Mouse (Mus musculus): ENCODE measurements at regions not wholly inside any gene's neighbourhood (a gene's known extent, or its start where the extent isn't known, plus 50 kb on each side); places are given as distances from the start of the nearest gene placed in this dataset.

- ATAC-seq (ENCODE audit: low FRiP score) (no peak), DNase-seq (ENCODE audit: low spot score, missing footprints) (no peak)
- Histone ChIP-seq H3K9ac (ENCODE audit: low read length) (no peak overlapping the region), H3K27me3 (ENCODE audit: control insufficient read depth, insufficient read depth, low read length) (no peaks in the 10 kb centered on the region), H3K4me1 (ENCODE audit: control insufficient read depth, insufficient read depth, low read length) (no peaks in the 10 kb centered on the region), H3K27ac (ENCODE audit: low read depth, low read length) (no peak overlapping the region), H3K9me3 (ENCODE audit: control insufficient read depth, low read length) (no peaks in the 10 kb centered on the region), H3K4me3 (ENCODE audit: low read depth, low read length) (no peak overlapping the region), H3K36me3 (ENCODE audit: control insufficient read depth, insufficient read depth, low read length) (no peaks in the 10 kb centered on the region), H3K4me2 (no peak overlapping the region)
- 94% methylated on average over 3 of the region's 3 CpGs for WGBS
Measured at GRCm38 (mm10) chr19:15851622-15852021, 95.5 kb downstream of the Psat1 start.

GRCm38 (mm10) chr19:15850722-15851121 lies 96.4 kb downstream of the Psat1 start:
- Histone ChIP-seq H3K27ac (ENCODE audit: low read depth, low read length) (no peak overlapping the region), H3K27me3 (ENCODE audit: control insufficient read depth, insufficient read depth, low read length) (no peaks in the 10 kb centered on the region), H3K4me2 (no peak overlapping the region), H3K9ac (ENCODE audit: low read length) (no peak overlapping the region), H3K4me3 (ENCODE audit: low read depth, low read length) (no peak overlapping the region), H3K9me3 (ENCODE audit: control insufficient read depth, low read length) (no peaks in the 10 kb centered on the region), H3K4me1 (ENCODE audit: control insufficient read depth, insufficient read depth, low read length) (no peaks in the 10 kb centered on the region), H3K36me3 (ENCODE audit: control insufficient read depth, insufficient read depth, low read length) (no peaks in the 10 kb centered on the region)
- peak; percentile 64 for DNase-seq (ENCODE audit: low spot score, missing footprints)
- ATAC-seq (ENCODE audit: low FRiP score) = no peak
- WGBS = 66% methylated on average over 2 of the region's 2 CpGs

DNA sequence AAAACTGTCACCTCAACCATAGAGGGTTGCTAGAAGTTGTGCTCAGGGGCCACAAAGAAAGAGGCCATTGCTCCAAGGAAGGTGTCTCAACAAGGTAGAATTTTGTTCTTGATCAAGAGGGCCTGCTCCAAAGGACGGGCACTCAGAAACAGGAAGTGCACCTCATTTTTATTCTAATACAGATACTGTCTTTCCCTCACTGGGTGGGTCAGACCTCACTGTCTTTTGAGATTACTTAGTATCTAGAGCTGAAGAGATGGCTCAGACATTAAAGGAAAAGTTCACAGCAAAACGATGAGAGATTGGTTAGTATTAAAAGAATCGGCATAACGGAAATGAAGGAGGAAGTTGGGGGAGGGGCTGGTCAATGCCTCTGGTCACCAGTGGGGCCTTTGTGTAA lies 97.9 kb downstream of the Psat1 start:
- no peaks in the 10 kb centered on the region for H3K9me3 ChIP-seq (ENCODE audit: control insufficient read depth, low read length)
- 87% methylated on average over 4 of the region's 4 CpGs for WGBS
- no peak for DNase-seq (ENCODE audit: low spot score, missing footprints)
- no peak overlapping the region for H3K4me2 ChIP-seq
- no peaks in the 10 kb centered on the region for H3K4me1 ChIP-seq (ENCODE audit: control insufficient read depth, insufficient read depth, low read length)
- H3K36me3 ChIP-seq (ENCODE audit: control insufficient read depth, insufficient read depth, low read length) = no peaks in the 10 kb centered on the region
- H3K9ac ChIP-seq (ENCODE audit: low read length) = no peak overlapping the region
- H3K27me3 ChIP-seq (ENCODE audit: control insufficient read depth, insufficient read depth, low read length) = no peaks in the 10 kb centered on the region
- no peak overlapping the region for H3K4me3 ChIP-seq (ENCODE audit: low read depth, low read length)
- H3K27ac ChIP-seq (ENCODE audit: low read depth, low read length) = no peak overlapping the region
- ATAC-seq (ENCODE audit: low FRiP score) = no peak

DNA sequence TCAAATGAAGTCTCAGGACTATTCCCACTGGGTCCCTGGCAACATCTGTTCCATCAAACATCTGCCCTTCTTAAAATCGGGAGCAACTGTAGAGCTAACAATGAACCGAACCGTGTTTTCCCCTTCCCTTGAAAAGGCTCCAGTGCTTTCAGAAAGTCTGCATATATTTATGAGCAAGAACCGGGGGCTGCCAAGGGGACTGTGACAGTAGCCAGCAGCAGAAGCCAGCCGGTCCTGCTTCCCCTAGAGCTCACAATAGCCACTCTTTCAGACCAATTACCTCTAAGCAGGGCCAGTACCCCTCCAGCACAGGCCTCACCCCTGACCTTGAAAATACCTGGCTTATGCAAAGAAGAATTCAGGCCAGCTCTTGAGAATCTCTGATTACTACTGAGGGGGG lies 108.8 kb downstream of the Psat1 start:
- Histone ChIP-seq H3K9me3 (ENCODE audit: control insufficient read depth, low read length) (no peaks in the 10 kb centered on the region), H3K36me3 (ENCODE audit: control insufficient read depth, insufficient read depth, low read length) (no peaks in the 10 kb centered on the region), H3K27me3 (ENCODE audit: control insufficient read depth, insufficient read depth, low read length) (no peaks in the 10 kb centered on the region; the same call in 1 of the 2 replicates), H3K4me2 (no peak overlapping the region), H3K4me3 (ENCODE audit: low read depth, low read length) (no peak overlapping the region), H3K9ac (ENCODE audit: low read length) (no peak overlapping the region), H3K27ac (ENCODE audit: low read depth, low read length) (no peak overlapping the region), H3K4me1 (ENCODE audit: control insufficient read depth, insufficient read depth, low read length) (peaks cover 12% of the 10 kb centered on the region)
- ATAC-seq (ENCODE audit: low FRiP score) (no peak), DNase-seq (ENCODE audit: low spot score, missing footprints) (no peak)
- WGBS = 45% methylated on average over 5 of the region's 5 CpGs

DNA sequence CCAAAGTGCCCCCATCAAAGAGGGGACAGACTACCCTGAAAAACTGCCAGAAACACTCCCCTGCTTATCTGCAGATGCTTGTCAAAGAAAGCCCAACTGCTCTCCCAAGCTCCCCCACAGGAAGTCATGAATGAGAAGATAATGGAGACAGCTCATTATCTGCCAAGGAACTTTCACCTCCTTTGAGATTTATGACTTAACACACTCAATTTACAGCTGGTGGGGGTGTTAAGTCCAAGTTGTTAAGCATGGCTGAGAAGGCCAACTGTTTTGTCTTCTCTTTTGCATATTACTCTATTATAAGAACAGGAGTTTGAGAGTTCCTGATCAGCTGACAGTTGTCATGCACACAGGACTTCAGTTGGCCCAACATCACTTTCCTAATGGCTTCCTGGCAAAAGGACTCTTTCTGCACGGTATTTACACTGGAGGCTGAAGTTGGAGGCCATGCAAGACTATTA lies 109.4 kb downstream of the Psat1 start:
- Histone ChIP-seq H3K36me3 (ENCODE audit: control insufficient read depth, insufficient read depth, low read length) (no peaks in the 10 kb centered on the region), H3K4me1 (ENCODE audit: control insufficient read depth, insufficient read depth, low read length) (peaks cover 12% of the 10 kb centered on the region), H3K4me3 (ENCODE audit: low read depth, low read length) (no peak overlapping the region), H3K27ac (ENCODE audit: low read depth, low read length) (no peak overlapping the region), H3K9ac (ENCODE audit: low read length) (no peak overlapping the region), H3K4me2 (no peak overlapping the region), H3K27me3 (ENCODE audit: control insufficient read depth, insufficient read depth, low read length) (no peaks in the 10 kb centered on the region; the same call in 1 of the 2 replicates), H3K9me3 (ENCODE audit: control insufficient read depth, low read length) (no peaks in the 10 kb centered on the region)
- ATAC-seq (ENCODE audit: low FRiP score) = peak; percentile 62; the same call in 1 of the 2 replicates
- DNase-seq (ENCODE audit: low spot score, missing footprints) = no peak
- WGBS = 69% methylated on average over 1 of the region's 1 CpGs

DNA sequence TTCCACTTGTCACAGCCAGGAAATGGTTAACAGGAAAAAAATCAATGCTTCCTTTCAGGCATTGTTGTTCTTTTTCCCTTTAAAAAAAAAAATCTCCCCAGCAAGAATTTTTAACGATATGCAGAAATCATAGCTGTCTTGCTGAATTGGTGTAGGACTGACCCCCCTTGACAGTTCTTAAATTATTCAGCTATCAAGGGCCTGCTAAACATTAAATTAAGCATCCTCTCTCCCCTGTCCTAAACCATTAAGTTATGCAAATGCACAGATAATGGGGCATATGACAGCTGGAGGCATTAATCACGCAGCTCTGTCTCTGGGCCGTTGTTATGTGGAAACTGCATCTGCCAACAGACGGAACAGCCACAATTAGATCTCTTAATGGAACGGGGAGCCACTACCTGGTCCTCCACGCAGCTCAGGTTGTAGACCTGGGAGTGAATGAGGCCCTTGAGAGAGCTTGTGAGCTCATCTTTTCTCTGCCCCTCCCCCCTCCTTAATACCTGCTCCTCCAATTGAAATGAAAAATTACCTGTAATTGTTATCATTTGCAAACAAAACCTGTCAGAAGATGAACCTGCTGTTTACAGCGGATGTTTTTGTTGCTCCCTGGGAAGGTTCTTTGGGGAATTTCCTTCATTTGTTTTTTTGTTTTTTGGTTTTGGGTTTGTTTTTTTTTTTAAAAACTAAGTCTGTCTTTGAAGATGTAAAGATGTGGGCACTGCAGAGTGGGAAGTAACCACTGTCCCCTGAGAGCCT lies 110.0 kb downstream of the Psat1 start:
- H3K27me3 ChIP-seq (ENCODE audit: control insufficient read depth, insufficient read depth, low read length) = no peaks in the 10 kb centered on the region; the same call in 1 of the 2 replicates
- peak; percentile 86 for DNase-seq (ENCODE audit: low spot score, missing footprints)

DNA sequence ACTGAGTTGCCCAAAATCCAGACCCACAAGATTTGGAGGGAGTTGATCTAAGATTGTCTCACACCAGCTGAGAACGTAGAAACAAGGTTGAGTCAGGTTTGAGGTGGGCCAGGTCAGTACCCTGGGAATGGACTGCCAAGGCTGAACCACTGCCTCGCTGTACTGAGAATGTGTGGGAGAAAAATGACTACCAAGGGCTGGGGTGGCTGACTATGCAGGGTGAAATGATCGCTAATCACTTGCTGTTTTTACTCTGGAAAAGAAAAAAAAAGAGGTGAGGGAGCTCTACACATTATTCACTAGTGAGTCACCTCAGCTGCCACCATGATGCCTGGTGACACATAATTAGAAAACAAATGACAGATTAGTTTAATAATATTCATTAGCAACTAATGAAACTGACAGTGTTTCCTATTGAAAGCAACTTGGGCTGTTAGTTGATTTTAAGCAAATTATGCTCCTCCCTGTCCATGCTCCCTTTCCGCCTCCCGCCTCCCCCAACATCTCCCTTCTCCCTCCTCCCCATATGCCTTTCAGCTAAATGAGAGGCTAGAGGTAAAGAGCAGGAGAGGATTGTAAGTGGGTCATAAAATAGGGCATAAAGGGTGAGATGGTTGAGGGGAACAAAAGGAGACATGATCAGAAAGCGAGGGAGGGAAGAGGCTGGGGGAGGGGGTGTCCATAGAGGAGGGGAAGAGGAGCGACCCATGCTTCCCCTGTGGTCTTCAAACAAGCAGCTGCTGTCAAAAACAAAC lies 110.8 kb downstream of the Psat1 start:
- Histone ChIP-seq H3K9ac (ENCODE audit: low read length) (no peak overlapping the region), H3K27ac (ENCODE audit: low read depth, low read length) (peak overlapping the region; percentile 20), H3K4me1 (ENCODE audit: control insufficient read depth, insufficient read depth, low read length) (peaks cover 12% of the 10 kb centered on the region), H3K36me3 (ENCODE audit: control insufficient read depth, insufficient read depth, low read length) (no peaks in the 10 kb centered on the region), H3K4me2 (no peak overlapping the region), H3K4me3 (ENCODE audit: low read depth, low read length) (no peak overlapping the region), H3K9me3 (ENCODE audit: control insufficient read depth, low read length) (no peaks in the 10 kb centered on the region), H3K27me3 (ENCODE audit: control insufficient read depth, insufficient read depth, low read length) (no peaks in the 10 kb centered on the region; the same call in 1 of the 2 replicates)
- WGBS = 73% methylated on average over 7 of the region's 7 CpGs
- DNase-seq (ENCODE audit: low spot score, missing footprints) (peak; percentile 86), ATAC-seq (ENCODE audit: low FRiP score) (peak; percentile 72)

More for the DNA sequence above, 110.0 kb downstream of the Psat1 start:
- Histone ChIP-seq H3K9me3 (ENCODE audit: control insufficient read depth, low read length) (no peaks in the 10 kb centered on the region), H3K4me2 (no peak overlapping the region), H3K4me1 (ENCODE audit: control insufficient read depth, insufficient read depth, low read length) (peaks cover 12% of the 10 kb centered on the region), H3K4me3 (ENCODE audit: low read depth, low read length) (no peak overlapping the region), H3K36me3 (ENCODE audit: control insufficient read depth, insufficient read depth, low read length) (no peaks in the 10 kb centered on the region), H3K9ac (ENCODE audit: low read length) (no peak overlapping the region), H3K27ac (ENCODE audit: low read depth, low read length) (no peak overlapping the region; the same call in 1 of the 2 replicates)
- peak; percentile 80 for ATAC-seq (ENCODE audit: low FRiP score)
- WGBS = 32% methylated on average over 7 of the region's 7 CpGs

GRCm38 (mm10) chr19:15830385-15830784 lies 116.8 kb downstream of the Psat1 start:
- DNase-seq (ENCODE audit: low spot score, missing footprints) (no peak), ATAC-seq (ENCODE audit: low FRiP score) (no peak)
- H3K27me3 ChIP-seq (ENCODE audit: control insufficient read depth, insufficient read depth, low read length) = no peaks in the 10 kb centered on the region
- H3K4me3 ChIP-seq (ENCODE audit: low read depth, low read length) = no peak overlapping the region
- no peaks in the 10 kb centered on the region for H3K9me3 ChIP-seq (ENCODE audit: control insufficient read depth, low read length)
- H3K27ac ChIP-seq (ENCODE audit: low read depth, low read length) = no peak overlapping the region
- H3K4me1 ChIP-seq (ENCODE audit: control insufficient read depth, insufficient read depth, low read length) = no peaks in the 10 kb centered on the region
- H3K9ac ChIP-seq (ENCODE audit: low read length) = no peak overlapping the region
- H3K4me2 ChIP-seq = no peak overlapping the region
- H3K36me3 ChIP-seq (ENCODE audit: control insufficient read depth, insufficient read depth, low read length) = no peaks in the 10 kb centered on the region

DNA sequence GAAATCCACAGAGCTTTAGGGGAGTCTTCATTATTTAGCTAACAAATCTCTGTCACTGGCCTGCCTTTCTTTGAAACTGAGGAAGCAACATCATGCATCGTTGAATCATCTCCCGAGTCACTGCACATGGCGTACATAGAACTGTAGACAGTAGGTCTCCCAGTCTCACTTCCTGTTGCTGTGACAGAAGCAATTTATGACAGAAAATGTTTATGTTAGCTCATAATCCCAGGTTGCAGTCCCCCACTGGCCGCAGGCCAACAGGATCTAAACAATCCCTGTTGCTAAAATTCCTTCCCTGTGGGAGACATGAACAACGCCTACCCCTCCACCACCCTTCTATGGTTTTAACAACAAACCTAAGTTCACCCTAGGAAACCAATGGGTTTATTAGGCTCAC lies 118.0 kb downstream of the Psat1 start:
- no peak overlapping the region for H3K4me2 ChIP-seq
- DNase-seq (ENCODE audit: low spot score, missing footprints) (no peak), ATAC-seq (ENCODE audit: low FRiP score) (no peak)
- no peaks in the 10 kb centered on the region for H3K9me3 ChIP-seq (ENCODE audit: control insufficient read depth, low read length)
- no peaks in the 10 kb centered on the region for H3K36me3 ChIP-seq (ENCODE audit: control insufficient read depth, insufficient read depth, low read length)
- H3K9ac ChIP-seq (ENCODE audit: low read length) = no peak overlapping the region
- no peak overlapping the region for H3K27ac ChIP-seq (ENCODE audit: low read depth, low read length)
- H3K4me1 ChIP-seq (ENCODE audit: control insufficient read depth, insufficient read depth, low read length) = no peaks in the 10 kb centered on the region
- no peaks in the 10 kb centered on the region for H3K27me3 ChIP-seq (ENCODE audit: control insufficient read depth, insufficient read depth, low read length)
- H3K4me3 ChIP-seq (ENCODE audit: low read depth, low read length) = no peak overlapping the region
- 91% methylated on average over 5 of the region's 5 CpGs for WGBS
